Mouse (Mus musculus) kidney, adult 2 months (tissue): ENCODE data around the gene Tmbim6. TPM values are rescaled to one million over a fixed set of nuclear protein-coding genes. Genes with fewer than 3 reads are reported as not detected.

Experiments used
- DNase-seq: peaks from one replicate; pipeline ENCODE4 v3.0.0; 2021
- H3K27ac ChIP-seq: fragments of 200-500 bp; 2 replicates; pipeline ENCODE4 v1.5.1; 2012; ENCODE audit warnings: low read depth, low read length, control low read depth, inconsistent platforms; ENCODE audit not compliant: insufficient read depth
- H3K27me3 ChIP-seq: fragments of 200-500 bp; replicated peaks from 2 replicates; pipeline ENCODE4 v1.6.1; 2012; ENCODE audit warnings: mild to moderate bottlenecking, moderate library complexity, low read length, inconsistent platforms; ENCODE audit not compliant: control insufficient read depth, insufficient read depth
- H3K36me3 ChIP-seq: fragments of 200-500 bp; 2 replicates; pipeline ENCODE4 v1.6.1; 2012; ENCODE audit warnings: mild to moderate bottlenecking, moderate library complexity, low read length, inconsistent platforms; ENCODE audit not compliant: control insufficient read depth, insufficient read depth
- H3K4me1 ChIP-seq: fragments of 200-500 bp; 2 replicates; pipeline ENCODE4 v1.6.1; 2011; ENCODE audit warnings: low read length; ENCODE audit not compliant: control insufficient read depth, insufficient read depth
- H3K4me3 ChIP-seq: fragments of 200-500 bp; 2 replicates; pipeline ENCODE4 v1.5.1; 2011; ENCODE audit warnings: mild to moderate bottlenecking, low read depth, low read length, control low read depth; ENCODE audit not compliant: insufficient read depth
- CTCF ChIP-seq: fragments of 200-500 bp; conservative IDR thresholded peaks from 2 replicates; pipeline ENCODE4 v1.5.1; 2011; ENCODE audit warnings: low read depth, mild to moderate bottlenecking, control low read depth, low read length, moderate library complexity, mixed read lengths; ENCODE audit not compliant: insufficient read depth, insufficient read length
- POLR2A ChIP-seq: fragments of 200-500 bp; IDR thresholded peaks from one replicate; pipeline ENCODE4 v1.6.1; 2011; ENCODE audit warnings: low read depth, low read length, control low read depth
- WGBS: fragments of 180-500 bp; shearing (Covaris S2); methylation state at CpG from one replicate; pipeline ENCODE4 v1.1.7; 2018; 5-methylcytosine and 5-hydroxymethylcytosine counted together
- polyA plus RNA-seq: library from polyadenylated mRNA; depleted of rRNA; stranded (reverse); fragments of >200 nt; gene quantifications from 2 replicates; pipeline ENCODE4 v1.2.3, GENCODE M21; 2012; rRNA removed

Gene Tmbim6
- 2,322 and 2,701 TPM in 2 replicates for polyA plus RNA-seq

- Histone ChIP-seq H3K27me3 (no peaks in the 10 kb centered on the region), H3K4me3 (peak within 1 kb of the TSS; percentile 85), H3K27ac (peak within 1 kb of the TSS; percentile 97), H3K4me1 (peaks cover 29% of the 10 kb centered on the region; the same call in 1 of the 2 replicates), H3K36me3 (no peaks in the 10 kb centered on the region)
- TF ChIP-seq CTCF (no peak), POLR2A (peak; percentile 97)
- peak; percentile 100 for DNase-seq
- under 1% methylated on average over 51 of the region's 51 CpGs for WGBS
These were observed at the start of gene Tmbim6 for GRCm38 (mm10) chr15:99392486-99393385. Gene Tmbim6, plus strand, starts transcription at chr15:99392882.

DNA sequence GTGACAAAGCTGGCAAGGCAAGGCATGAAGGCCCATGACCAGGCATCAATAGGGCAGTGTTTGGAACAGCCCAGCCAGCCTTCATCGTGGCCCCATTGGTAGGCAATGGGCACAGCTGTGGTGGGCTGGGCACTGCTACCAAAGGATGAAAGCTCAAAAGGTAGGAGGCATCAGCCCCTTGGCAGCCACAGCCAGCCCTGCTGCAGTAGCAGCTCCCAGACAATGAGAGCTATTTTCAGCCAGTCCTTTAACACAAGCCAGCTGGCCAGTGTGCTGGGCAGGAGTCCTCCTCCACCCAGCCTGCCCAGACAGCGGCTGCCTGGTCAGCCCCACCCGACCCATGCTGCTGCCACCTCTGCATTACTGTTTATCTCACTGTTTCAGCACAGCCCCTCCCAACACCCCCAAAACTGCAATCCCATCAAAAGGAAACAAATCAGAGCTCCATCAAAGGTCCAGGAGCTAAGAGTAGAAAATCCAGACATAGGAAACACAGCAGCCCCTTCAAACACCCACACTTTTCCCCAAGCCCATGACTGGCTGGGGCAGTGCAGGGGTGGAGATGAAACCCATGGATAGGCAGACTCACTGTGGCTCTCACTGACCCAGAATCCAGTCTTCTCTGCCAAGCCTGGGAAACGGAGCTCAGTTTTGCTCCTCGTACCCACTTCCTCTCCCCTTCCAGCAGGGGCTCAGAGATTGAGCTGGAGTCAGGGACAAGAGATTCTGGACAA lies 49.1 kb upstream of the Tmbim6 start:
- TF ChIP-seq POLR2A (no peak), CTCF (no peak)
- 53% methylated on average over 5 of the region's 5 CpGs for WGBS
- Histone ChIP-seq H3K4me3 (no peak overlapping the region), H3K27me3 (no peaks in the 10 kb centered on the region), H3K36me3 (no peaks in the 10 kb centered on the region), H3K27ac (peak overlapping the region; percentile 22), H3K4me1 (peaks cover 3% of the 10 kb centered on the region)
- peak; percentile 55 for DNase-seq

DNA sequence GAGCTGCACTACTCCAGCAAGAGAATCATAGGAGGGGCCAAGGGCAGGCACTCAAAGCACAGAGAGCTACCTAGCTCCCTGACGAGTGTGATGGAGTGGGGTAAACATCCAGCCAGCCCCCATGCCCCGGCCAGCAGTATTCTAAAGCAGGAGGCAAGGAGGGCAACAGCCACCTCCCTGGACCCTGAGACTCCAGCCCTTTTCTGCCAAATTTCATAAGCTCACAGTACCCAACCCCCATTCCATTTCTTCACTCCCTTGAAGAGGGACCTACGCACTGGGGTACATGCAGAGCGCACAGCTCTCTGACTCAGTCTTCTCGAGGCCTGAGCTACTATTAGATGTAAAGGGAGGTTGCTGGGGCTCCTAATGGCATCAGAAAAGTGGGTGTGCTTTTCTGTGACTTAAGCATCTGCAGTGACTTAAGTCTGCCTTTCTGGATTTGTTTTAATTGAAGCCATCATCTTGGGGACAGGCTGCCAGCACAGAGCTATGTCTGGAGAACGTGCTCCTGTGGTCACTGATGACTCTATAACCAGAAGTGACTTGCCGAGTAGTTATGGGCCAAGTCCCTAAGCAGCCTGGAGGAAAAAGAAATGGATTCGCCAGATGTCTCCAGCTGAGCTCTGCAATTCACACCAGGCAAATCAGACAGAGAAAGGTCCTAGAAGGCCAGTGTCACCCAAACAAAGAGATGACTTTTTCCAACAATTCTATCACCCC lies 48.4 kb upstream of the Tmbim6 start:
- TF ChIP-seq CTCF, result no peak
- peaks cover 3% of the 10 kb centered on the region for H3K4me1 ChIP-seq
- 65% methylated on average over 8 of the region's 8 CpGs for WGBS
- H3K36me3 ChIP-seq, result no peaks in the 10 kb centered on the region
- peak overlapping the region; percentile 22 for H3K27ac ChIP-seq
- DNase-seq, result no peak
- no peak overlapping the region for H3K4me3 ChIP-seq
- H3K27me3 ChIP-seq, result no peaks in the 10 kb centered on the region

- DNase-seq, result no peak
- 70% methylated on average over 4 of the region's 4 CpGs for WGBS
- H3K4me1 ChIP-seq, result no peaks in the 10 kb centered on the region
- H3K4me3 ChIP-seq, result no peak overlapping the region
- H3K27ac ChIP-seq, result no peak overlapping the region
- no peaks in the 10 kb centered on the region for H3K36me3 ChIP-seq
- TF ChIP-seq POLR2A (no peak), CTCF (no peak)
- no peaks in the 10 kb centered on the region for H3K27me3 ChIP-seq
These were observed 47.7 kb upstream of the Tmbim6 start for GRCm38 (mm10) chr15:99344961-99345360.

DNA sequence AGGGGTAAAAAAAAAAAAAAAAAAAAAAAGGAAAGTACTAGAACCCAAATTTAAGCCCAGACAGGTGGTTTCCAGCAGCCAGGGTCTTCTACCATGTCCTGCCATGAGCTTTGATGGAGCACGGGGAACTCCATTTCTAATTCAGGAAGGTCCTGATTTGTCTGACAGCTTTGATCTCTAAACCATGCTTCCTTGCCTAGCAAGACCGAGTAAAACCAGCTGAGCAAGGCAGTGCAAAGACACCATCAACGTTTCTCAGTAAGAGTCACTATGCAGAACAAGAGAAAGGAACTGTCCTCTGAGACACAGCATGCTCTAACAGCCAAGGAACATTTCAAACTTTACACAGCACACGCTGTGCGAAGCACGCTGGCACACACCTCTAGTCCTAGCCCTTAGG lies 41.1 kb upstream of the Tmbim6 start:
- WGBS, result 62% methylated on average over 6 of the region's 6 CpGs
- Histone ChIP-seq H3K4me1 (no peaks in the 10 kb centered on the region), H3K4me3 (no peak overlapping the region), H3K27me3 (no peaks in the 10 kb centered on the region), H3K27ac (no peak overlapping the region), H3K36me3 (no peaks in the 10 kb centered on the region)
- TF ChIP-seq POLR2A (no peak), CTCF (no peak)
- DNase-seq, result no peak

DNA sequence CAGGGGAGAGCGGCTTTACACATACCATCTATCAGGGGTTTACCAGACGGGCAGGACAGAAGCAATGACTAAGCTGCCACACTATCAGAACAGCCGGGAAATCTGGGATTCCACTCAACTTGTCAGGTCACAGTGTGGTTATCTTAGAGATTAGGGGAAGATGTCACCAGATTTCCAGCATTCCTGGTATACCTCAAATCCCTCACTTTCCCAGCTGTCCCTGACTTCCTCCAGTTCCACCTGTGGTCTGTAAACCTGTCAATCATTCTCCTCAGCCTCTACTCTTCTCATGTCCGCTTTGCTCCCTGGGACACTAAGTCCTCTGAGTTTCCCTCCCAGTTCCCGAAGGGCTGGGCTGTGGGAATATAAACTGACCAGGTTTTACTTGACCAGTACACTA lies 40.4 kb upstream of the Tmbim6 start:
- H3K4me1 ChIP-seq, result no peaks in the 10 kb centered on the region
- no peaks in the 10 kb centered on the region for H3K27me3 ChIP-seq
- no peak overlapping the region for H3K27ac ChIP-seq
- H3K36me3 ChIP-seq, result no peaks in the 10 kb centered on the region
- H3K4me3 ChIP-seq, result no peak overlapping the region
- WGBS, result 72% methylated on average over 5 of the region's 5 CpGs
- no peak for DNase-seq
- TF ChIP-seq POLR2A, result no peak
- TF ChIP-seq CTCF, result no peak
